In the genomic region with DNA sequence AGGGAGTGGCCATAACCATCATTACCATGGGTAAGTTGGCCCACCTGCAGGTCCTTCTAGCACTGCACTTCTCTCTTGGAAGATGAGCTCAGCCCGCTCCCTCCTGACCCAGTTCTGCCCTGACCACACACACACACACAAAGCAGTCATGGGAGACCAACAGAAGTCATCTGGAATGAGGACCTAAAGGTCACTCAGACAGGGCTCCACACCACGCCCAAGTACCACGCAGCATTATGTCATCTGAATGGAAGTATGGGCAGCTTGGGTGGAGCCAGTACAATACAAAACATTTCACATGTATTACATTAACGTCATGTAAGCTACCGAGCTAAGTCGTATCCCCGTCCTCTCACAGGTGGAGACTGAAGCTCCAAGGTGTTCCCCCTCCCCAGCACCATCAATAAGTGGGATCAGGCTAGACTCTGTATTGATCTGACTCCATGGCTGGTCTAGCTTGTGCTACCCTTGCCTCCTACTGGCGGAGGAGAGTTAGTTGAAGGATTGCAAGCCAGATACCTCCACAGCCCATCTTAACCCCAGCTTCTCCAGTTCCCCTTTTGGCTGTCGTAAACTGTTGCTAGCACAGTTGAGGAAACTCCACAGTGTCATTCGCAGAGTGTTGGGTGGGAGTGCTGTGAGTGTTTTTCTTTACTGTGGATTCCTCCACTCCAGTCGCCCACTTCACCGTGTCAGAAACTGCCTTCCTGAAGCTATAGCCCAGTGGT, we compare ENCODE assay signal across 10 mouse cellular contexts. TPM values are rescaled to one million over a fixed set of nuclear protein-coding genes. Genes with fewer than 3 reads are reported as not detected.
DNase-seq lines count a peak whose midpoint lies in the region; ATAC-seq and TF ChIP-seq lines count a peak whose summit lies in the region.
"Had no signal": no experiment of that assay in that cellular context is flagged by ENCODE, and none has a peak within 500 bp of the region (broad histone marks: within the 10 kb centered on the region; RNA-seq: fewer than 3 reads in every experiment).

No protein-coding gene starts in this region.

- H3K9me3 ChIP-seq in heart, embryonic 16.5 days (replicated peaks; ENCODE audit: control insufficient read depth, low read length), result no peaks in the 10 kb centered on the region
- H3K9me3 ChIP-seq in intestine, embryonic 16.5 days (ENCODE audit: control insufficient read depth, low read length), result no peaks in the 10 kb centered on the region
- no peaks in the 10 kb centered on the region for H3K9me3 ChIP-seq in midbrain, embryonic 11.5 days (ENCODE audit: control insufficient read depth, low read length)

- ATAC-seq in heart, embryonic 16.5 days (replicated peaks; ENCODE audit: extremely low read depth, insufficient read depth, low FRiP score), result no peak
- peak; percentile 10; the same call in 1 of the 2 replicates for ATAC-seq in intestine, embryonic 16.5 days
- ATAC-seq in megakaryocyte, adult 5-6 weeks (ENCODE audit: poor library complexity, severe bottlenecking), result peak; percentile 67
- ATAC-seq in midbrain, embryonic 11.5 days (ENCODE audit: low FRiP score), result no peak

- H3K4me3 ChIP-seq in heart, embryonic 16.5 days (ENCODE audit: low read length), result no peak overlapping the region
- H3K4me3 ChIP-seq in bone marrow macrophage, adult 2 months (ENCODE audit: insufficient read depth, low read length), result no peak overlapping the region
- no peak overlapping the region for H3K4me3 ChIP-seq in intestine, embryonic 16.5 days (ENCODE audit: low read length)
- H3K4me3 ChIP-seq in midbrain, embryonic 11.5 days (ENCODE audit: low read depth, low read length), result no peak overlapping the region
- no peak overlapping the region for H3K4me3 ChIP-seq in thymus, adult 2 months (ENCODE audit: control insufficient read depth, insufficient read depth, low read length)

- H3K4me2 ChIP-seq in heart, embryonic 16.5 days (ENCODE audit: low read depth, low read length), result no peak overlapping the region
- no peak overlapping the region for H3K4me2 ChIP-seq in intestine, embryonic 16.5 days (ENCODE audit: low read depth, low read length)
- H3K4me2 ChIP-seq in midbrain, embryonic 11.5 days, result no peak overlapping the region

- H3K27ac ChIP-seq in heart, embryonic 16.5 days (ENCODE audit: low read length), result peak overlapping the region; percentile 75
- H3K27ac ChIP-seq in bone marrow macrophage, adult 2 months (ENCODE audit: insufficient read depth, low read depth, low read length), result peak overlapping the region; percentile 93
- H3K27ac ChIP-seq in intestine, embryonic 16.5 days (ENCODE audit: low read length), result peak overlapping the region; percentile 81
- H3K27ac ChIP-seq in midbrain, embryonic 11.5 days (ENCODE audit: low read depth, low read length), result no peak overlapping the region
- H3K27ac ChIP-seq in thymus, adult 2 months (ENCODE audit: control insufficient read depth, insufficient read depth, low read length), result no peak overlapping the region

- TF ChIP-seq POLR2A in bone marrow macrophage, adult 2 months (IDR thresholded peaks at IDR 0.05; ENCODE audit: borderline replicate concordance, low read depth, low read length), result no peak
- no peak for TF ChIP-seq POLR2A in thymus, adult 2 months (IDR thresholded peaks at IDR 0.05; ENCODE audit: control insufficient read depth, extremely low read depth, insufficient read depth, low read length, poor library complexity)

- H3K4me1 ChIP-seq in heart, embryonic 16.5 days (ENCODE audit: control insufficient read depth, insufficient read depth, low read length), result peaks cover 58% of the 10 kb centered on the region
- H3K4me1 ChIP-seq in bone marrow macrophage, adult 2 months (ENCODE audit: control insufficient read depth, insufficient read depth, low read length), result peaks cover 82% of the 10 kb centered on the region
- peaks cover 29% of the 10 kb centered on the region for H3K4me1 ChIP-seq in intestine, embryonic 16.5 days (ENCODE audit: control insufficient read depth, insufficient read depth, low read length)
- H3K4me1 ChIP-seq in midbrain, embryonic 11.5 days (ENCODE audit: control insufficient read depth, insufficient read depth, low read length), result no peaks in the 10 kb centered on the region
- peaks cover 12% of the 10 kb centered on the region for H3K4me1 ChIP-seq in thymus, adult 2 months (replicated peaks; ENCODE audit: control insufficient read depth, insufficient read depth, low read length)

- no peaks in the 10 kb centered on the region for H3K36me3 ChIP-seq in heart, embryonic 16.5 days (ENCODE audit: control insufficient read depth, insufficient read depth)
- H3K36me3 ChIP-seq in intestine, embryonic 16.5 days (ENCODE audit: control insufficient read depth, insufficient read depth, low read length), result no peaks in the 10 kb centered on the region
- no peaks in the 10 kb centered on the region for H3K36me3 ChIP-seq in midbrain, embryonic 11.5 days (ENCODE audit: control insufficient read depth, insufficient read depth, low read length)
- no peaks in the 10 kb centered on the region for H3K36me3 ChIP-seq in thymus, adult 2 months (ENCODE audit: control insufficient read depth, insufficient read depth, low read length)

- 92% methylated on average over 12 of the region's 12 CpGs for WGBS in heart, embryonic 16.5 days
- 85% methylated on average over 12 of the region's 12 CpGs for WGBS in intestine, embryonic 16.5 days
- 93% methylated on average over 12 of the region's 12 CpGs for WGBS in midbrain, embryonic 11.5 days
- WGBS in thymus, adult 2 months, result 91% methylated on average over 12 of the region's 12 CpGs

- H3K27me3 ChIP-seq in heart, embryonic 16.5 days (ENCODE audit: control insufficient read depth, insufficient read depth, low read length), result no peaks in the 10 kb centered on the region
- H3K27me3 ChIP-seq in intestine, embryonic 16.5 days (replicated peaks; ENCODE audit: control insufficient read depth, insufficient read depth, low read length), result no peaks in the 10 kb centered on the region
- no peaks in the 10 kb centered on the region for H3K27me3 ChIP-seq in midbrain, embryonic 11.5 days (ENCODE audit: control insufficient read depth, insufficient read depth, low read length)
- H3K27me3 ChIP-seq in thymus, adult 2 months (ENCODE audit: control insufficient read depth, insufficient read depth, low read length), result no peaks in the 10 kb centered on the region

- TF ChIP-seq CTCF in bone marrow macrophage, adult 2 months (IDR thresholded peaks at IDR 0.05; ENCODE audit: low read depth, low read length), result no peak
- no peak for TF ChIP-seq CTCF in thymus, adult 2 months (IDR thresholded peaks at IDR 0.05; ENCODE audit: borderline replicate concordance, control insufficient read depth, extremely low read depth, insufficient read depth, low read length, poor library complexity)

- no peak for DNase-seq in heart, adult 9 months (ENCODE audit: low spot score in 2 of 2)
- no peak for DNase-seq in midbrain, embryonic 11.5 days (ENCODE audit: low spot score, missing footprints)
- no peak for DNase-seq in cerebellum, postnatal 4 days (ENCODE audit: low spot score in 2 of 2)
- DNase-seq in thymus, adult 2 months, result no peak
- DNase-seq: right cerebral cortex, postnatal 14 days had no signal

- no peak overlapping the region for H3K9ac ChIP-seq in heart, embryonic 16.5 days (ENCODE audit: low read length)
- H3K9ac ChIP-seq in intestine, embryonic 16.5 days (ENCODE audit: low read depth, low read length), result no peak overlapping the region
- no peak overlapping the region for H3K9ac ChIP-seq in midbrain, embryonic 11.5 days (ENCODE audit: low read length)

RNA-seq across cellular contexts. Expression of a gene that starts 19.9 kb away (rescaled TPM):
- 17.1 and 18.5 TPM in 2 replicates for polyA plus RNA-seq in heart, embryonic 16.5 days (2015; fragmentation: Nextera tagmentation; extraction: Ambion mirVana)
- polyA plus RNA-seq in bone marrow macrophage, adult 2 months (2012; ENCODE audit: insufficient read depth, insufficient read length, missing spikeins), result 44.1 and 46.7 TPM in 2 replicates
- 11.2 and 13.3 TPM in 2 replicates for polyA plus RNA-seq in intestine, embryonic 16.5 days (2015; fragmentation: Nextera tagmentation; extraction: Ambion mirVana)
- 15.1 and 17.0 TPM in 2 replicates for total RNA-seq in megakaryocyte, adult 5-6 weeks (2015)
- 11.9 and 12.2 TPM in 2 replicates for total RNA-seq in megakaryocyte, adult 5-6 weeks (2017)
- polyA plus RNA-seq in midbrain, embryonic 11.5 days (2014; fragmentation: Nextera tagmentation; extraction: Ambion mirVana), result 6.9 and 7.0 TPM in 2 replicates
- 27.3 and 36.9 TPM in 2 replicates for polyA plus RNA-seq in thymus, adult 2 months (2012; rRNA removed)

RNA-seq across cellular contexts. Expression of a gene that starts 20.5 kb away (rescaled TPM):
- 20.7 and 24.5 TPM in 2 replicates for polyA plus RNA-seq in heart, embryonic 16.5 days (2015; fragmentation: Nextera tagmentation; extraction: Ambion mirVana)
- 43.7 and 57.0 TPM in 2 replicates for polyA plus RNA-seq in bone marrow macrophage, adult 2 months (2012; ENCODE audit: insufficient read depth, insufficient read length, missing spikeins)
- polyA plus RNA-seq in intestine, embryonic 16.5 days (2015; fragmentation: Nextera tagmentation; extraction: Ambion mirVana), result 27.8 and 28.4 TPM in 2 replicates
- 18.5 and 24.7 TPM in 2 replicates for total RNA-seq in megakaryocyte, adult 5-6 weeks (2015)
- total RNA-seq in megakaryocyte, adult 5-6 weeks (2017), result 21.7 and 33.8 TPM in 2 replicates
- 27.0 and 33.4 TPM in 2 replicates for polyA plus RNA-seq in midbrain, embryonic 11.5 days (2014; fragmentation: Nextera tagmentation; extraction: Ambion mirVana)
- polyA plus RNA-seq in thymus, adult 2 months (2012; rRNA removed), result 142 TPM in 2 replicates

RNA-seq across cellular contexts. Expression of a gene that starts 34.4 kb away (rescaled TPM):
- polyA plus RNA-seq in heart, embryonic 16.5 days (2015; fragmentation: Nextera tagmentation; extraction: Ambion mirVana), result not detected in 2 replicates
- not detected in 2 replicates for polyA plus RNA-seq in bone marrow macrophage, adult 2 months (2012; ENCODE audit: insufficient read depth, insufficient read length, missing spikeins)
- 0.16 TPM in 1 of 2 replicates, not detected in the other for polyA plus RNA-seq in intestine, embryonic 16.5 days (2015; fragmentation: Nextera tagmentation; extraction: Ambion mirVana)
- total RNA-seq in megakaryocyte, adult 5-6 weeks (2015), result not detected in 2 replicates
- total RNA-seq in megakaryocyte, adult 5-6 weeks (2017), result not detected in 2 replicates
- not detected in 2 replicates for polyA plus RNA-seq in midbrain, embryonic 11.5 days (2014; fragmentation: Nextera tagmentation; extraction: Ambion mirVana)
- polyA plus RNA-seq in thymus, adult 2 months (2012; rRNA removed), result 0.20 TPM in 1 of 2 replicates, not detected in the other
- polyA plus RNA-seq: embryonic facial prominence, embryonic 11.5 days had no signal

RNA-seq across cellular contexts. Expression of a gene that starts 44.0 kb away (rescaled TPM):
- polyA plus RNA-seq in heart, embryonic 16.5 days (2015; fragmentation: Nextera tagmentation; extraction: Ambion mirVana), result 0.49 and 0.67 TPM in 2 replicates
- polyA plus RNA-seq in bone marrow macrophage, adult 2 months (2012; ENCODE audit: insufficient read depth, insufficient read length, missing spikeins), result 1.9 and 2.3 TPM in 2 replicates
- 2.2 and 2.7 TPM in 2 replicates for polyA plus RNA-seq in intestine, embryonic 16.5 days (2015; fragmentation: Nextera tagmentation; extraction: Ambion mirVana)
- not detected in 2 replicates for total RNA-seq in megakaryocyte, adult 5-6 weeks (2015)
- total RNA-seq in megakaryocyte, adult 5-6 weeks (2017), result 0.20 and 1.2 TPM in 2 replicates
- polyA plus RNA-seq in midbrain, embryonic 11.5 days (2014; fragmentation: Nextera tagmentation; extraction: Ambion mirVana), result 0.80 and 1.2 TPM in 2 replicates
- 0.84 and 1.2 TPM in 2 replicates for polyA plus RNA-seq in thymus, adult 2 months (2012; rRNA removed)

RNA-seq across cellular contexts. Expression of a gene that starts 50.6 kb away (rescaled TPM):
- not detected in 2 replicates for polyA plus RNA-seq in heart, embryonic 16.5 days (2015; fragmentation: Nextera tagmentation; extraction: Ambion mirVana)
- polyA plus RNA-seq in bone marrow macrophage, adult 2 months (2012; ENCODE audit: insufficient read depth, insufficient read length, missing spikeins), result 0.54 TPM in 1 of 2 replicates, not detected in the other
- 0.16 TPM in 1 of 2 replicates, not detected in the other for polyA plus RNA-seq in intestine, embryonic 16.5 days (2015; fragmentation: Nextera tagmentation; extraction: Ambion mirVana)
- not detected in 2 replicates for total RNA-seq in megakaryocyte, adult 5-6 weeks (2015)
- total RNA-seq in megakaryocyte, adult 5-6 weeks (2017), result not detected in 2 replicates
- polyA plus RNA-seq in midbrain, embryonic 11.5 days (2014; fragmentation: Nextera tagmentation; extraction: Ambion mirVana), result 0.10 TPM in 1 of 2 replicates, not detected in the other
- polyA plus RNA-seq in thymus, adult 2 months (2012; rRNA removed), result 0.27 TPM in 1 of 2 replicates, not detected in the other
- polyA plus RNA-seq: embryonic facial prominence, embryonic 11.5 days had no signal

Comparison
In these comparisons a context has a peak if more than half of its experiments do, and no peak if none do; other contexts are left out.
1. ATAC-seq: peak in intestine, embryonic 16.5 days (single experiment) and megakaryocyte, adult 5-6 weeks (single experiment); none in heart, embryonic 16.5 days (single experiment) and midbrain, embryonic 11.5 days (single experiment).
2. H3K27ac ChIP-seq: peak in heart, embryonic 16.5 days (single experiment), bone marrow macrophage, adult 2 months (single experiment) and intestine, embryonic 16.5 days (single experiment); none in midbrain, embryonic 11.5 days (single experiment) and thymus, adult 2 months (single experiment).